Mouse (Mus musculus): ENCODE results near the gene Olfr1211.

The Olfr1211 gene

DNA sequence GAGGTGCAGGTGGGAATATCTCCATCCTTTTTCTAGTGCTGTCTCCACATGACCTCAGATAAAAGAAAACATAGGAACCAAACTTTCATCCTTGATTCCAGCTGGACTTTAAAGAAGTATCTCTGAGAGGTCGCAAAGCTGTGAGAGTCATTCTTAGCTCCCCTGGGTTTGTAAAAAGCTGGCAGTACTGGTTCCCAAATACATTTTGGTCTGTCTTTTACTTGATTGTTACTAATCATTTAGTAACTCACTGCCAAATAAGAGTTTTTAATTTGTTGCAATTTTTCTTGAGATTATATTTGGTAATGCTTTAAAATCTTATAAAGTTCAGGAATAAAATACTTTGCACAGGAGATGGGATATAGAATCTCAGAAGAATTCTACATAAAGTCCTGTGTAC lies at the start of gene Olfr1211:
Olfr1211 (minus strand) TSS at position 101 of the 400 bp plus-strand sequence.
- no peak for DNase-seq

DNA sequence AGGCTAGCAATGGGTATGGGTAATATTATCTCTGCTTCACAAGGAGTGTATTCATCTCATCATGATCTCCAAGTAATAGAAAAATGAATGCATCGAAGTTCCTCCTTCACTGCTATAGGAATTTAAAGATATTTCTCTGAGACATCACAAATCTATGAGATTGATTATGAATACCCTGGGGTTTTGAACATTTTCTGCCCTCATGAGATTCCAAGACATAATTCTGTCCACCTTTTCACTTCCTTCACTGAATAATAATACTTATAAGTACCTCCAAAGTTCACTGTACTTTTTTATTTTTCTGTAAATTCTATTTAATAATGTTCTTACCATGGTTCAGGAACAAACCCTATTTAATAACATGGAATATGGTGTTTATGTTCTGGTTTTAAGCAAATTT lies 42.3 kb upstream of the Olfr1211 start, which contains the start of gene Gm13762:
Gm13762 (minus strand) TSS at position 101 of the 400 bp plus-strand sequence.
- no peak for DNase-seq

DNA sequence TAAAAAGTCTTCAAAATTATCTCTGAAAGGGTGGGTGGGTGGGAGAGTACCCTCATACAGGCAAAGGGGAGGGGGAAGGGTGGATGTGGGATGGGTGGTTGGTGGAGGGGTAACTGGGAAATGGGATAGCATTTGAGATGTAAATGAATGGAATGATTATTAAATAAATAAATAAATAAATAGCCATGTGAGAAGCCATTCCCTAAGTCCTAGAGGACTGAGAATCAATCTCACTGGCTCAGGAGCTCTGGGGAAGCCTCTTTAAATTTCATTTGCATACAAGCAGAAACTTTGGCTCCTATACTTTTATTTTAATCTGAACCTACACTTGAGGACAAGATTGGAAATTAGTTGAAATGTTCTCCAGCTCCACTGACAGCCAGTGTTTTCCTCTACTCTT lies 15.8 kb upstream of the Olfr1211 start, which contains the start of gene Olfr1212:
Olfr1212 (plus strand) TSS at position 301 of the 400 bp plus-strand sequence.
- no peak for DNase-seq

DNA sequence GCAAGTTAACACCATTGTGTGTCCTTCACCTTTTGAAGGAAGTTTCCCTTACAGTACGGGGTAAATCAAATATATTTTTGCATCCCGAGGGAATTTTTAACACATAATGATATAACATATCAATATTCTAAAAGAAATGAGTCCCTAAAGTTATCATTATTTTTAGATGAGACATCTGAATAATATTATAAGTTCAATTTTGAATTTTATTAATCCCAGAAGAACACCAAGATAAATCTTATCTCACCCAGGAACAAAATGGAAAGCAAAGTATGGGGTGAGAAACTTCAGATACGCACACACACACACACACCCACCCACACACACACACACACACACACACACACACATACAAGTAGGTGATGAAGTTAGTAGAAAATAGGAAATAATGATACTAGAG lies 22.9 kb downstream of the Olfr1211 start, which contains the start of gene Olfr1209:
Olfr1209 (minus strand) TSS at position 101 of the 400 bp plus-strand sequence.
- no peak for DNase-seq

DNA sequence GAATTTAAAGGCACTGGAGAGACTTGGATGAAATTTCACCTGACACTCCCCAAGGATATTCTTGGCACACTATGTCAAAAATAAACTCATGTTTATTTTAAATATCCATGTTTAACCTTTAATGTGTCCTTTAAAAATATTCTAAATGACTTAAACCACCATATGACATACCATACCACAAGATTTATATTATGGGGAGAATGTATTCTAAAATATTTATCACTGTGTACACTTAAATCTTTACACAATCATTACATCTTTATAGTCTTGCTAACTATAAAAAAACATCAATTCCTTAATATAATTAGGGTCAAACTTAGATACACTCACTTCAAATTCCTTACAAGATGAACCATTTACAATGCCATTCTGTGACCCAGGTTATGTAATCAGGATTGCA lies 35.7 kb downstream of the Olfr1211 start, which contains the start of gene Olfr1208:
Olfr1208 (minus strand) TSS at position 101 of the 400 bp plus-strand sequence.
- no peak for DNase-seq

Measured in kidney, postnatal 25 days (tissue).